Mouse (Mus musculus): ENCODE data around the gene Fndc7. TPM values are rescaled to one million over a fixed set of nuclear protein-coding genes. Genes with fewer than 3 reads are reported as not detected.
"Not testable (repeated sequence)": the region's sequence is repeated elsewhere in the genome, so short reads cannot be mapped to it uniquely, and the experiment has no call there.

The Fndc7 gene
- polyA plus RNA-seq, 1 experiment from 2014 or later, result 0.05 TPM

DNA sequence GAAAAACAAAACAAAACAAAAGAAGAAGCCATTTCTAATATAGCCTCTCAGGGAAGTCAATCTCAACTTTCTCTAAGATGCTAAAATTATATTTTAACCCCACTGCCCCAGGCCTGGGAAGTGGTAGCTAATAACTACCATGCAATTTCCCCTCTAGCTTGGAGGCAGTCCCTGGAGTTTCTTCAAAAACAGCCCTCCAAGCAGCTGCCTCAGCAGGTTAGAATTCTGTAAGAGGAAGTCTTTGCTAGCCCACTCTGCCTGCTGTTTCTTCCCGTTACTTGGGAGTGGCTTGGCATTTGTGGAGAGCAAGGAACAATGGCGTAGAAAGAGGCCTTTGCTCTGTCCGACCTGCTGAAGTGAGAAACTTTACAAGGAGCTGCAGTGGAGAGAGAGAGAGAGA is 24.7 kb downstream of the Fndc7 start:
- no peak overlapping the region for H3K27ac ChIP-seq
- no peaks in the 10 kb centered on the region for H3K36me3 ChIP-seq
- no peak overlapping the region for H3K4me3 ChIP-seq (replicated peaks)
- no peaks in the 10 kb centered on the region for H3K27me3 ChIP-seq (replicated peaks)
- no peaks in the 10 kb centered on the region for H3K9me3 ChIP-seq
- no peaks in the 10 kb centered on the region for H3K4me1 ChIP-seq (replicated peaks)
- no peak for ATAC-seq
- H3K4me2 ChIP-seq (replicated peaks), result no peak overlapping the region
- no peak overlapping the region for H3K9ac ChIP-seq
- WGBS, result 47% methylated on average over 3 of the region's 3 CpGs

DNA sequence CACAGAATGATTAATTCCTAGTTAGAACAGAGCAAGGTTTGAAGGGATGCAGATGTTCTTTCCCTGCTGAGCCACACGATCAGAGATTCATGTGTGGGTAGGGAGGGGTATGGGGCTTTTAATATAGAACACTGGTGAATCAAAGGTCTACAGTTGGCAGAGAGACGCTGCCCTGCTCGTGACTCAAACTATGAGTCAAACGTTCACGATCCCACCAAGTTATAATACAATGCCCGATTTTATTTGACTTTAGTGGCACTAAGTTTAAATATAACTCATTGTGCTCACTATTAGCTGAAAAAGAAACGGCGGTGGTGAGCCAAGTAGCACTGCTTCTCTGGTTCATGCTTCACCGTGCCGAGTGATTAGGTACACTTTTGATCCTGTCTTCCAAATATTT is 26.7 kb downstream of the Fndc7 start:
- no peak for ATAC-seq
- no peaks in the 10 kb centered on the region for H3K9me3 ChIP-seq
- no peaks in the 10 kb centered on the region for H3K36me3 ChIP-seq
- H3K27ac ChIP-seq, result no peak overlapping the region
- WGBS, result 67% methylated on average over 10 of the region's 10 CpGs
- H3K9ac ChIP-seq, result no peak overlapping the region
- H3K4me2 ChIP-seq (replicated peaks), result no peak overlapping the region
- H3K27me3 ChIP-seq (replicated peaks), result no peaks in the 10 kb centered on the region
- no peak overlapping the region for H3K4me3 ChIP-seq (replicated peaks)
- no peaks in the 10 kb centered on the region for H3K4me1 ChIP-seq (replicated peaks)

DNA sequence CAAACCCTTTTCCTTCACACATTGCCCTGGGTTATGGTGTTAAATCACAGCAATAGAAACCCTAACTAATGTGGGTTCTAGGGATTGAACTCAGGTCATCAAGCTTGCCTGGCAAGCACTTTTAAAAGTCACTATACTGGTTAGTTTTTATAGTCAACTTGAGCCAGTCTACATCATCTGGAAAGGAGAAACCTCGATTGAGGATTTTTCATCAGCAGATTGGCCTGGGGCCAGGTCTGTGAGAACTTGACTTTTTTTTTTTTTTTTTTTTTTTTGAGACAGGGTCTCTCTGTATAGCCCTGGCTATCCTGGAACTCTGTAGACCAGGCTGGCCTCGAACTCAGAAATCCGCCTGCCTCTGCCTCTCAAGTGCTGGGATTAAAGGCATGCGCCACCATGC is 27.5 kb downstream of the Fndc7 start:
- not testable (repeated sequence) for H3K4me1 ChIP-seq (replicated peaks); H3K36me3 ChIP-seq; H3K27ac ChIP-seq; H3K4me2 ChIP-seq (replicated peaks); H3K9ac ChIP-seq; H3K9me3 ChIP-seq; H3K27me3 ChIP-seq (replicated peaks); H3K4me3 ChIP-seq (replicated peaks); ATAC-seq
- 81% methylated on average over 4 of the region's 4 CpGs for WGBS

- WGBS, result 77% methylated on average over 2 of the region's 2 CpGs
- Histone ChIP-seq H3K27ac (no peak overlapping the region), H3K4me2 (replicated peaks) (no peak overlapping the region), H3K27me3 (replicated peaks) (no peaks in the 10 kb centered on the region), H3K9me3 (no peaks in the 10 kb centered on the region), H3K4me3 (replicated peaks) (no peak overlapping the region), H3K9ac (no peak overlapping the region), H3K4me1 (replicated peaks) (no peaks in the 10 kb centered on the region; the same call in 1 of the 2 replicates), H3K36me3 (no peaks in the 10 kb centered on the region)
- no peak for ATAC-seq
Observed at GRCm38 (mm10) chr3:108860786-108861185, 29.0 kb downstream of the Fndc7 start.

GRCm38 (mm10) chr3:108858231-108858770 is 31.5 kb downstream of the Fndc7 start:
- peaks cover 6% of the 10 kb centered on the region; the same call in 1 of the 2 replicates for H3K4me1 ChIP-seq (replicated peaks)
- ATAC-seq, result peak; percentile 63
- H3K4me3 ChIP-seq (replicated peaks), result no peak overlapping the region
- H3K4me2 ChIP-seq (replicated peaks), result no peak overlapping the region
- no peaks in the 10 kb centered on the region for H3K9me3 ChIP-seq
- peak overlapping the region; percentile 45 for H3K27ac ChIP-seq
- H3K27me3 ChIP-seq (replicated peaks), result no peaks in the 10 kb centered on the region
- no peaks in the 10 kb centered on the region for H3K36me3 ChIP-seq
- no peak overlapping the region for H3K9ac ChIP-seq
- WGBS, result 41% methylated on average over 7 of the region's 7 CpGs

DNA sequence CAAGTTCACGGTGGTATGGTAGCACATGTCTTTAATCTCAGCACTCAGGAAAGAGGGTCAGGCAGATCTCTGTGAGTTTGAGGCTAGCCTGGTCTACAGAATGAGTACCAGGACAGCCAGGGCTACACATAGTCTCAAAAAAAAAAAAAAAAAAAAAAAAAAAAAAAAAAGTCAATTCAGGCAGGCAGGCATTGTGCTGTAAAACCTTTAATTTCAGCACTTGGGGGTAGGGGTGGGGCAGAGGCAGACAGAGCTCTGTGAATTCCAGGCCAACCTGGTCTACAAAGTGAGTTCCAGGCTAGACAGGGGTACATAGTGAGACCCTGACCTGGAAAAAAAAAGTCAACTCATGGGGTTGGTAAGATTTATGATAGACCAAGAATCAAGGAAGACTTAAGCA is 32.1 kb downstream of the Fndc7 start:
- Histone ChIP-seq H3K4me3 (replicated peaks) (no peak overlapping the region), H3K4me2 (replicated peaks) (no peak overlapping the region), H3K27ac (0 out of 2 replicates have a peak overlapping the region, but pooled peaks have one; percentile 45), H3K36me3 (no peaks in the 10 kb centered on the region), H3K9ac (no peak overlapping the region), H3K4me1 (replicated peaks) (peaks cover 6% of the 10 kb centered on the region; the same call in 1 of the 2 replicates), H3K9me3 (no peaks in the 10 kb centered on the region), H3K27me3 (replicated peaks) (no peaks in the 10 kb centered on the region)
- 95% methylated on average over 1 of the region's 1 CpGs for WGBS
- no peak for ATAC-seq

- no peak for ATAC-seq
- no peak overlapping the region for H3K9ac ChIP-seq
- 40% methylated on average over 3 of the region's 3 CpGs for WGBS
Observed at GRCm38 (mm10) chr3:108857124-108857470, 32.7 kb downstream of the Fndc7 start.

GRCm38 (mm10) chr3:108856386-108857123 is 33.3 kb downstream of the Fndc7 start:
- Histone ChIP-seq H3K27ac (no peak overlapping the region), H3K4me2 (replicated peaks) (no peak overlapping the region), H3K9ac (no peak overlapping the region), H3K27me3 (replicated peaks) (no peaks in the 10 kb centered on the region), H3K4me3 (replicated peaks) (no peak overlapping the region), H3K36me3 (no peaks in the 10 kb centered on the region), H3K9me3 (no peaks in the 10 kb centered on the region), H3K4me1 (replicated peaks) (peaks cover 13% of the 10 kb centered on the region; the same call in 1 of the 2 replicates)
- peak; percentile 58 for ATAC-seq
- 57% methylated on average over 8 of the region's 8 CpGs for WGBS

More at GRCm38 (mm10) chr3:108857124-108857470, 32.7 kb downstream of the Fndc7 start:
- Histone ChIP-seq H3K27me3 (replicated peaks) (no peaks in the 10 kb centered on the region), H3K9me3 (no peaks in the 10 kb centered on the region), H3K4me1 (replicated peaks) (peaks cover 9% of the 10 kb centered on the region; the same call in 1 of the 2 replicates), H3K4me3 (replicated peaks) (no peak overlapping the region), H3K36me3 (no peaks in the 10 kb centered on the region), H3K27ac (no peak overlapping the region), H3K4me2 (replicated peaks) (no peak overlapping the region)

DNA sequence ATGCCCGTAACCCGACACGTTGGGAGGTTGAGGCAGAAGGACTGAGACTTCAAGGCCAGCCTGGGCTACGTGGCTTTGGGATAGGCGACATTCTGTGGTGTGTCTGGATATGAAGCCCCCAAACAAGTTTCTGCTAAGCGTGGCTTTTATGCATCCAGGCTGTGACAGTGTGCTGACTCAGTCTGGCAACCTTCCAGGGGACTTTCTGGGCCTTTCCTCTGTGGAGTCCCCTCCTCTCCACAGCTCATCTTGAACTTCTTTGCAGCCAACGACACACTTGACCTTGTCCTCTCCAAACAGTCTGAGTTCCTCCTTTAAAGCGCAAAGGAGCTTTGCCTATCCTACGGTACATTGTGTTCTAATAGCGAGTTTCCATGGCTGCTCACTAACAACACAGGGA is 33.9 kb downstream of the Fndc7 start:
- Histone ChIP-seq H3K4me2 (replicated peaks) (no peak overlapping the region), H3K27ac (no peak overlapping the region), H3K9me3 (no peaks in the 10 kb centered on the region), H3K4me1 (replicated peaks) (peaks cover 13% of the 10 kb centered on the region; the same call in 1 of the 2 replicates), H3K4me3 (replicated peaks) (no peak overlapping the region), H3K9ac (no peak overlapping the region), H3K27me3 (replicated peaks) (no peaks in the 10 kb centered on the region), H3K36me3 (no peaks in the 10 kb centered on the region)
- WGBS, result 59% methylated on average over 10 of the region's 10 CpGs
- ATAC-seq, result no peak

- Histone ChIP-seq H3K4me3 (replicated peaks) (no peak overlapping the region), H3K4me2 (replicated peaks) (no peak overlapping the region), H3K4me1 (replicated peaks) (peaks cover 16% of the 10 kb centered on the region; the same call in 1 of the 2 replicates), H3K27ac (no peak overlapping the region), H3K36me3 (no peaks in the 10 kb centered on the region), H3K9ac (no peak overlapping the region), H3K27me3 (replicated peaks) (no peaks in the 10 kb centered on the region), H3K9me3 (no peaks in the 10 kb centered on the region)
- 65% methylated on average over 12 of the region's 12 CpGs for WGBS
- no peak for ATAC-seq
Observed at GRCm38 (mm10) chr3:108855371-108855770, 34.4 kb downstream of the Fndc7 start.

- ATAC-seq, result no peak
- no peak overlapping the region for H3K4me3 ChIP-seq (replicated peaks)
- H3K27me3 ChIP-seq (replicated peaks), result no peaks in the 10 kb centered on the region
- WGBS, result 86% methylated on average over 1 of the region's 1 CpGs
- H3K9ac ChIP-seq, result no peak overlapping the region
- no peaks in the 10 kb centered on the region for H3K9me3 ChIP-seq
- no peak overlapping the region for H3K4me2 ChIP-seq (replicated peaks)
- no peaks in the 10 kb centered on the region for H3K36me3 ChIP-seq
- H3K27ac ChIP-seq, result no peak overlapping the region
- peaks cover 16% of the 10 kb centered on the region; the same call in 1 of the 2 replicates for H3K4me1 ChIP-seq (replicated peaks)
Observed at GRCm38 (mm10) chr3:108853266-108853665, 36.5 kb downstream of the Fndc7 start.

DNA sequence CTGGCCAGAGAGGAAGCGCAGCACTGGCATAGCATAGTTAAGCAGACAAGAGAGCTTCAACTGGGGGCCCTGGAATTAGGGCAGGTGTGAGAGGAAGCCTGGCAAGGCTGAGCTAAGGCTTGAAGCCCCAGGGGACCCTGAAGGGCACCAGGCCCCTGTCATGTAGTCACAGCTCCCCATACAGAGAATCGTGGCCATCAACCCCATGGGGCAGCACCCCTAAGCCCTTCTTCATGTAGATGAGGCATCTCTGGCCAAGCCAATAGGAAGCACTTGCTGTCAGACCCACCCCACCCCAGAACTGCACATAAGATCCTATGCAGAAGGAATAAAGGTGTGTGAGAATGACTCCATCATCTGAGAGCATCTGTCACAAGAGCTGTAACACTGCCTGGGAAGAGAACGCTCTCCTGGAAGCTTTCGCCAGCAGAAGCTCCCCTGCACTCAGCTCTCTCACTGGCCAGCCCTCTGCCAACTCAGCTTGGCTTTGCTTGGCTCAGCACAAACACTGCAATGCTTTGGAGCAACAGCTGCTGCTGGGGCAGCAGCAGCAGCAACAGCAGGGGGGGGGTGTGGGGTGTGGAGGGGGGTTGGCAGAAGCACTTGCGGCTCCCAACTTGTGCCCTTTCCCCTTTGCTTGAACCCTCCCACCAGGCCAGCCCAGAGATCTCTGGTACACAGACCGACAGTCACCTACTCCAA is 37.7 kb downstream of the Fndc7 start:
- no peaks in the 10 kb centered on the region for H3K36me3 ChIP-seq
- no peak overlapping the region for H3K9ac ChIP-seq
- ATAC-seq, result no peak; the same call in none of the 2 replicates
- H3K27me3 ChIP-seq (replicated peaks), result no peaks in the 10 kb centered on the region
- H3K4me3 ChIP-seq (replicated peaks), result no peak overlapping the region
- WGBS, result 55% methylated on average over 6 of the region's 6 CpGs
- H3K4me1 ChIP-seq (replicated peaks), result peaks cover 16% of the 10 kb centered on the region; the same call in 1 of the 2 replicates
- 0 out of 2 replicates have a peak overlapping the region, but pooled peaks have one; percentile 2 for H3K27ac ChIP-seq
- H3K4me2 ChIP-seq (replicated peaks), result no peak overlapping the region
- no peaks in the 10 kb centered on the region for H3K9me3 ChIP-seq

Measured in intestine, embryonic 15.5 days (tissue).